Mouse (Mus musculus): ENCODE data around the gene Inpp5f. TPM values are rescaled to one million over a fixed set of nuclear protein-coding genes. Genes with fewer than 3 reads are reported as not detected.
"Not testable (repeated sequence)": the region's sequence is repeated elsewhere in the genome, so short reads cannot be mapped to it uniquely, and the experiment has no call there.

Inpp5f gene
- total RNA-seq, 2 experiments from 2014 or later, result 2.3 to 4.1 TPM

DNA sequence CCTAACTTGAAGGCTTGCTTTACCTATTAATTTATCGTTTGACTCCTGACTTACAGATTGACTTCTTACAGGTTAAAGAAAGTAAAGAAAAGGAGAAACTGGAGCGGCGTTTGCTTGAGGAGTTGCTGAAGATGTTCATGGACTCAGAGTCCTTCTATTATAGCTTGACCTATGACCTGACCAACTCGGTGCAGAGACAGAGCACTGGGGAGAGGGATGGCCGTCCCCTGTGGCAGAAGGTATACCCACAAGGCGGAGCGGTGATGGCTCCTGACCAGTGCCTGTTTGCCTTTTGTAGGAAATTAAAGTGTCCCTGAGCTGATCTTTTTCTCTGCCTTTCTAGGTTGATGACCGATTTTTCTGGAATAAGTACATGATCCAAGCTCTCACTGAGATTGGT lies 52.8 kb downstream of the Inpp5f start:
- no peak for DNase-seq

DNA sequence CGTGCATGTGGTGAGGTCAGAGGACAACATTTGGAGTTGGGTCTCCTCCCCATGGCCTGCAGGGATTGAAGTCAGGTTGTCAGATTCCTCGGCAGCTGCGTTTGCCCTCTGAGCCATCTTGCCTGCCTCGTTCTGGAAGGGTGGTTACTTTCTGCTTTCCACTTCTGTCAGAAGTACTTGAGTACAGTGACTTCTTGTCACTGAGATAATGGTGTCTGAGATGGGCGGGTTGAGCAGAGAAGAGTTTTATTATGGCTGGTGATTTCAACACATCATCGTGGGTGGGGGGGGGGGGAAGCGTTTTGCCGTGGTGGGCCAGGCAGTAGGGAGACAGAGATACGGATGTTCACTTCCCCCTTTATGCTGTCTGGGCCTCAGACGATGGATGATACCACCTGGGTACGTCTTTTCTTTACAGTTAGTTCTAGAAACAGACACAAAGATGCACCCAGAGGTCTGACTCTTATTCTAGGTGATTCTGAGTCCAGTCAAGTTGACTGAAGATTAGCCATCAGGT lies 53.8 kb downstream of the Inpp5f start:
- no peak for DNase-seq

DNA sequence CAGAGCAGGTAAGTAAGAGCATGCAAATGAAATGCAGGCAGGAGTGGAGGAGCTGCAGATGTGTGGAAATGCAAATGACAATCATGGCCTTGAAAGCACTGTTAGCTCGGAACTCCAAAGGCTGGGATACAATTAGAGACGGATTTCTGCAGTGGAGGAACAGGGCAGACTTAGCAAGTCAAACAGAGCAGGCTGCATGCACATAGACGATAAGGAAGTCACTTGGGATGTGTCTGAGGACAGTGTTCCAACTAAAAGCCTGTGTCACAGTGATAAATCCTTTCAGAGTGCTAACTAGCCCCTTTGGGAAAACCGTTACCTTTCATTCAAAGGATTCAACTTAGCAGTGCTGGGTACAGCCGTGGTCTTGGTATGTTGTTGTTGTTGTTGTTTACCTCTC lies 56.7 kb downstream of the Inpp5f start:
- no peak for DNase-seq

DNA sequence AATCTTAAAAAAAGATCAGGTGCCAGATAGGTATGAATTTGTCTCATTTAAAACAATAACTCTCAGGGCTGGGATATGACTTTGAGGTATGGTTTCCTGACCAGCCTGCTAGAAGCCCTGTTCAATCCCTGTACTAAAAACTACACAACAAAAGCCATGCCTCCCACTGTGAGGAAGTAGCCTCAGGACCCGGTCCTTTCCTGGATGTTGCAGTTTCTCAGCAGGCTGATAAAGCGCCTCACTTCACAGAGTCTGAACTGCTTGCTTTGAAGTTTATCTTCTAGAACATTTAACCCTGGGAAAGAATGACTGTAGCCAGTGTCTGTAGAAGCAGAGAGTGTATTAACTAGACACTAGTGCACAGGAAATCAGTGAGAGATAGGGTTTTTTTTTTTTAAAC lies 57.7 kb downstream of the Inpp5f start:
- no peak for DNase-seq

DNA sequence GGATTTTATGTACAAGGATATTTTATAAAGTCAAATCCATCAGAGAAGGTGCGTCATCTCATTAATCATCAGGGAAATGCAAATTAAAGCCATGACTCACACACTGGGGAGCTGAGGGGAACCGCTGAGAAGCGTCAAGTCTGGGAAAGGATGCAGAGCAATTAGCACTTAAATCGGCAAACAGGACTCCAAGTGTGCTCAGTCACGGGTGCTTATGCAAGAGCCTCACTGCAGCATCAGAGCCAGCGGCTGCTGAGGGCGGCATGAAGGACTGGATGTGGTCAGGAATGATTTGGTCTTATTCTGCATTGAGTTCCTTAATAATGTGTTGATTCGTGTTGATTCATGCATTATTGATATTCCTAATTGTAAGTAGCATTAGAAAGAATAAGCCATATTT lies 60.8 kb downstream of the Inpp5f start:
- DNase-seq, result no peak

DNA sequence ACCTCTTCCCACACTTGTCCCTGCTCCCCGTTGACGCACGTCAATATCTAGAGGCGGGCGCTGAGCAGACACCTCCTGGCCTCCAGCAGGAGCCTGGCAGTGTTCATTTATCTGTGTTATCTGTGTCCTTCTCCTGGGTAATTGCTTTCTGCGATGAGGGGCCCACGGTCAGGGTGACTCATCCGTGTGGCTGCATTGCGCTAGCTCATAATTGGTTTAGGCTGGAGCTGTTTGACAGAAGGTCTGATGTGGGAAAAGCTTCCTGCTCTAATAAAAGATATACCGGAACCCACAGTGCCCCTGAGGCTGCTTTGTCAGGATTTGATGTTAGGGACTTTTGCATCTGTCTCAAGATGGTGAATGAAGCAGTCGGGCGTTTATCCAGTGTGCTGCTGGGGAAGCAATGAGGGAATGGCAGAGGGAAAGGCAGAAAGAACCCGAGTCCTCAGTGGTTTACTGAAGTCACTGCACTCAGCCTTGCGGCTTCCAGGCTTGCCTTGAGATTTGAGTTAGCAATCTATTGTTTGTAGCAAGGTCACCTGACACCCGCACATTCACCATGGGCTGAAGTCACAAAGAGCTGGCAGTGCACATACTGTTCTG lies 61.4 kb downstream of the Inpp5f start:
- DNase-seq, result no peak

DNA sequence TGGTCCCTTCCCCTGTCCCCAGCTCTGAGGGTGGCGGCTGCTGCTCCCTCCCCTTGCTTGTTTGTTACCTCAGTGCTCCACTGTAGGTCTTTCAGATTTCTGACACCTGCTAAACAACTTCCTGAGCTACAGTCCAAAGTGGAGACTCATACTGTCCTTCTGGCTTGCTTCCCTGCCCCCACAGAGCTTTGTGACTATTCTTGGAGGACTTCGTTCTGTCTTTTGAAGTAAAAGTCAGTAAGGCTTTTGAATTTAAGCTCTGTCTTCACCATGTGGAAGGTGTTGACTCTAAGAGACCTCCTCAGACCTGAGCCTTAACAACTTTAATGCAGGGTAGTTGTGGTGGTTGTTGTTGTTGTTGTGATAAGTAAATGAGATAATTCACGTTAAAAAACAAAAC lies 67.4 kb downstream of the Inpp5f start:
- DNase-seq, result no peak

DNA sequence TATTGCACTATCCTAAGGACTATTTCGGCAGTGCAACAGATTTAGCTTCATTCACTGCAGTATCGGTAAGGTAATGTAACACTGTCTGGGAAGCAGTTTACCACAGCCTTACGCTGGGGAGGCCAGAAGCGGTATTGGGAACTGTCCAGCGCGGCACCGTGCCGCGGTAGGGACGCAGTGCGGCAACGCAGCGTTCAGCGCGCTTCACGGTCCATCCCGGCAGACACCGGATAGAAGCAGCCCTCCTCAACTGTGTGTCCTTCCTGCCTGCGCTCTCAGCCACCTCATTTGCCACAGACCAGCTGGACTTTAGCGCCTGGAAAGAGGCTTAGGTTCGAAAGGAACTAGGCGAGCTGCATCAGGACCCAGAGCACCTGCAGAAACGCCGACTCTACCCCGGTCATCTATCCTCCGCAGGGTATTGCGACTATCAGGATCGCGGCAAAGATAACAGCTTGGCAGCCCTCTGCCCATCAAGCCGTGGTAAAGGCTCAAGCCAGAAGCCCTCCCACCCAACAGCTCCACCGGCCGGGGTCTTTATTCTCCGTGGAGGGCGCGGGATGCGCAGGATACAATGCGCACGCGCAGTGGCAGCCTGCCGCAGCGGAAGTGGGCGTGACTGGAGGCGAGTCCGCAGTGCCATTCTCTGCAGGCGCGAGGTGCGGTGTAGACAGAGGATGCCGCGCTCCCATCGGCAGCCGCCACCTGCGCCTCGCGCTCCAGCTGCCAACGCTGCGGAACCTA lies 76.9 kb downstream of the Inpp5f start:
- peak; percentile 56 for DNase-seq

DNA sequence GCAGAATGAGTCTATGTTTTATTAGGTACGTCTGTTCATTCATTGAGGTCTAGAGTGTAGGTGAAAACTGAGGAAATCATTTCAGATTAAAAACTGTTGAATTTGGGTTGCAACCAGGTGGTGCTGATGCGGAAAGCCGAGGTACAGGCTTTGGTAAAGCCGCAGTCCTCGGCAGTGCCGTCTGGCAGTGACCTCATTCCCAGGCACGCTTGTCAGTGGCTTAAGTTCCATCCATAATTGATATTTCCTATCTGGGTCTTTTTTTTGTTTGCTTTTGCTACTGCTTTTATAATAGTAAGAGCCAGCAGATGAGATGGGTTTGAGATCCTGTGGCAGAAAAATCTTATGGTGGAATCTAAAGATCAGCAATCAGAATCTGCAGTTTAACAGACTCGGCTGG lies 78.2 kb downstream of the Inpp5f start:
- DNase-seq, result no peak

DNA sequence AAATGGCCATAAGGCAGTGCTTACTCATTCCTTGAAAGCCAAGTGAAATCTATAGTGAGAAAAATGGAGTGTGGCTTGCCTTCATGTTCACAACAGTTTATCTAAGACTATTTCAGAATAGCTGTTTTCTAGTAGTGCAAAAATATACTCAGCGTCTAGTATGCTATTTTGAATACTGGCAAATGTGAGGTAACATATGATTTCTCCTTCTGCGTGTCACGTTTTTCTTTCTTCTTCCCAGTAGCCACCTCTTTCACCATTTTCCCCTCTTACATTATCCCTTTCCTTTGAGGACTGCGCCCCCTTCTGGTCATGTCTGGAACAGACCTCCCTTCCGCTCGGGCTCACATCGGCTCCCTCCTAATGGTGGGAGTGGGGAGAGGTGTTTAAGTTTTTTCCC lies 78.9 kb downstream of the Inpp5f start:
- peak; percentile 43 for DNase-seq

DNA sequence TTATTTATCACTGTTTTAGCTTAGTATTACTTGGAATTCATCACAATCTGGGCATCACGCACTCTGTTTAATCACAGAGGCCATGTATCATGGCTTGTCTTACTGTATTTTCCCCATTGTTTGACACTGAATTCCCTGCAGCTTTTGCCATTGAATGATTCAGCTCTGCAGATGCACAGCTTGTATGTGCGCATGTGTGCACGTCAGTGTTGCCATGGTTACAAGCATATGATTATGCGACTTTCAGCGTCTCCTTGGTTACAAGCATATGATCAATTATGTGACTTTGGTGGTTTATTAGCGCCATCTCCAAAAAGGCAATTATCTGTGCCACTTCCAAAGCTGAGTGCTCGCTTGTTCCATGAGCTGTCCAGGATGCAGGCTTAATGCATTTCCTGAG lies 79.7 kb downstream of the Inpp5f start:
- DNase-seq, result no peak

DNA sequence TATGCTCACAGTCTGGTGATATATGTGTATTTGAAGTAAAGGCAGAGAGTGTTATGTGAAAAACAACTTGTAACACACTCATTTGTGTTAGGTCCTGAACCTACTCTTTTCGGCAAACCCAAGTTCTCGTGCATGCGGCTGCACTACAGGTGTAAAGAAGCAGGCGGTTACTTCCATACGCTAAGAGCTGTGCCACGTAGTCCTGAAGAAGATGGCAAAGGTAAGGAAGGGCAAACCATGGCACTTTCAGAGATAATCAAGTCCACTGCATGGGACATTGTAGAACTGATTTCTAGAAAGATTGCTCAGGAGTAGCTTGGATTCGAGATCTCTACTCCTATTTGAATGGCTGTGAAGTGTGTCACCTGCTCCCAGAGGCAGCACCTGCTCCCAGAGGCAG lies 81.0 kb downstream of the Inpp5f start:
- no peak for DNase-seq

DNA sequence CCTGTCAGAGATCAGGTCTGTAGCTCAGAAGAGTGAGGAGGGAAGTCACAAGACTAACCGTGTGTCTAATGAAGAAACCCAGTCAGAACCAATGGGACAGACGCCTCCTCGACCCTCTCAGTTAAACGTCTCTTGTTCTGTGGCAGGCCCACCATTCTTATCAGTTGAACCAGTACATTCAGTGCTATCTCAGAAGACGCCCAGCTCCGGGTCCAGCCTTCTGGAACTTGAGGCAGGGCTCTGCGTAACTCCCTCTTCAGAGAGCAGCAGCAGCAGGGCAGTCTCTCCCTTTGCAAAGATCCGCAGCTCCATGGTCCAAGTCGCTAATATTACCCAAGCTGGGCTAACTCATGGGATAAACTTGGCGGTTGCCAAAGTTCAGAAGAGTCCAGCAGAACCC lies 83.7 kb downstream of the Inpp5f start:
- no peak for DNase-seq

DNA sequence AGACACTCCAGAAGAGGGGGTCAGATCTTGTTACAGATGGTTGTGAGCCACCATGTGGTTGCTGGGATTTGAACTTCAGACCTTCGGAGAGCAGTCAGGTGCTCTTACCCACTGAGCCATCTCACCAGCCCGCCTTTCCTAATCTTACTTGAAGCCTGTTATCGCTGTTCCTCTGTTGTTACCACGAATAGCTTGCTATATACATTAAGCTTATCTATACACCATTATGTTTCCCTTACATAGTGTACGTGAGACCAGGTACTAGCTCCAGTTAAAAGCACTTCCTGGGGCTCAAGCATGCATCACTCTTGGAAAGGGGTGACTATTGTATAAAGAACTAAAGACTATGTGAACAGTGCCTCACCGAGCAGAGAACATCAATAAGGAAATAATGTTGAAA lies 88.8 kb downstream of the Inpp5f start:
- DNase-seq, result not testable (repeated sequence)

DNA sequence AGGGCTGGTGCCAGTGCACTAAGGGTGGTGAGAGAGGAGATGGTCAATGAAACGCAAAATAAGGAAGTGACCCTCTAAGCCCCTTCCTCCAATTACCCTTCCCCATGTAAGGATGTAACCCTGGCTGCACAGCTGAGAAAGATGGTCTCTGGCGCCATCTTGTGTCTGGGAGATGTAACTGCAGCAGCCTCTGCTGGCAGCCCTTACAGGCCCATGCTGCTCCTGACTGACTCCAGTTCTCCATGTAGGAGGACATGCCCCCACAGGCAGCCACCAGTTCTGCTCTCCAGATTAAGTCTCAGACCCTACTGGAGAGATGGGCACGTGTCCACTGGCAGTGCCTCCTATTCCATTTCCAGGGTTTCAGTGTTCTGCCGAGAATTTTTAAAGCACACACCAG lies 94.6 kb downstream of the Inpp5f start:
- DNase-seq, result peak; percentile 41

DNA sequence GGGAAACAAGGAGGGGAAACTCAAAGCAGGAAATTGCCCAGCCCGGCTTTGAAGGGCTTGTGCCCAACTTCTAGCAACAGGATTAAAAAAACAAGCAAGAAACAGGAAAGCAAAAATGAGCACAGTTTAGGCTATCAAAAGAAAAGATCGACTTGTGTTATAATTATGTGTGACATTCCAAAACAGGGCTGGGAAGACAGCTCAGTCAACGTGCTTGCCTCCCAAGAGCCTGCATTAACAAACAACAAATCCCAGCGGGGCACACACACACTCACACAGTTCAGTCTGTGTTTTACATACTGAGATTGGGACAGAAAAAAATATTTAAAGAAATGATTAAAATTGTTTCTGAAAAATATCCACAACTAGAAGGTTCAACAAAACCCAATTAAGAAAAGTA lies 106.9 kb downstream of the Inpp5f start:
- DNase-seq, result no peak

DNA sequence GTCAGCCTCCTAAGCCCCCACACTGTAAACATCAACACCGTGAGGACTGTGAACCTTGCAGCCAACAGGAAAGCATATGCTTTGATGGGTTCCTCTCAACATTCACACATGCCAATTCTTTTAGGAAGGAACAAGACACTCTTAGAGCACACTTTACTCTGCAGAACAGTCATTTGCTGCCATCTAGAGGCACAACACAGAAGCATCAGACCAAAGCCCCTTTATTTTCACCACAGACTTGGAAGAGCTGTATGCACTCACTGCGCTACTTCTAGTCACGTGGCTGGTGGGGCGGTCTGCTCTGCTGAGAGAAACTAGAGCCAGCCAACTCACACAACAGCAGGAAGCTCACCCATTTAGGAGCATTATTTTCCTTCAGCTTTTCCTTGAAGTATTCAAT lies 113.6 kb downstream of the Inpp5f start:
- DNase-seq, result peak; percentile 69

DNA sequence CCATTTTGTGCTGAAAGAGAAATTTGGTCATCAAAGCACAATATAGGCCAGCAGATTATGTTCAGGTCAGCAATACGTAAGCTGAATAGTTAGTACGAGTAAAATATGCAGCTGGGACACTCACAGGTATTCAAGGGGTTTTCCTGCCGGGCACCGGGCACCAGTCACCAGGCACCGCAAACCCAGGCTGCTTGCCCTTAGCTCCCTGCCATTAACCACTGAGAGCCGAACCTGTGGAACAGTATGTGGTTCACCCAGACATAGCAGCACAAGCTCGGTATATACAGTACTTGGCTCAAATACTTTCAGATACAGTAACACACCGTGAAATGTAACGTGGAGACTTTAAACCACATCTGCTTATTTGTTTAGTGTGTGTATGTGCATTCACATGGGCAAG lies 114.1 kb downstream of the Inpp5f start:
- DNase-seq, result no peak

DNA sequence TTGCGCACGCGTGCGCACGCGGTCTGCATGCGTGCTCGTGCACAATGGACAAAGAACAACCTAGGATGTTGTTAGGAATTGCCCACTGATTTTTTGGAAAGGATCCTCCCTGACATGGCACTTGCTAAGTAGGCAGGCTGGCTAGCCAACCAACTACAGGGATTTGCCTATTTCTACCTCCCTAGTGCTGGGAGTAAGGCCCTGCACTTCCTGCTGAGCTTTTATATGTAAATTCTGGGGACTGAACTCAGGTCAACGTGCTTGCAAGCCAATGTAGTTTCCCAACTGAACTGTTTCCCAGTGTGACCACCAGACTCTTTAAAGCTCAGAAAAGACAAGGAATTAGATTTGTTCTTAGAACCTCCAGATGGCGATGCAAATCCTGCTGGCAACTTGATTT lies 115.9 kb downstream of the Inpp5f start:
- no peak for DNase-seq

DNA sequence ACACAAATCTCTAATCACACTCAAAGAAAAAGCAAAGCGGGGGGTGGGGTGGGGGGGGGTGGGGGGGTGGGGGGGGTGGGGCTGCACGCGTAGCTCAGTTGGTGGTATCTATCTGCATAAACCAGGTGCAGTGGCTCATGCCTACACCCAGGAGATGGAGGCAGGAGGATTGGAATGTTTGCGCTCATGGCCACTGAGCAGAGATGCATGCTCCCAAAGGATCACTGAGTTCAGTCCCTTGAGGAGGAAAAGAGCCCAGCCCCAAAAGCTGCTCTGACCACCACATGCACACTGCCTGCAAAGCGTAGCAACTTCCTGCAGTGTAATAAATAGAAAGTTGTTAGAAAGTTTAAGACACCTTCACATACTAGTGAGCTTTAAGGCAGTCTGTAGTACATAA lies 116.6 kb downstream of the Inpp5f start:
- no peak for DNase-seq

DNA sequence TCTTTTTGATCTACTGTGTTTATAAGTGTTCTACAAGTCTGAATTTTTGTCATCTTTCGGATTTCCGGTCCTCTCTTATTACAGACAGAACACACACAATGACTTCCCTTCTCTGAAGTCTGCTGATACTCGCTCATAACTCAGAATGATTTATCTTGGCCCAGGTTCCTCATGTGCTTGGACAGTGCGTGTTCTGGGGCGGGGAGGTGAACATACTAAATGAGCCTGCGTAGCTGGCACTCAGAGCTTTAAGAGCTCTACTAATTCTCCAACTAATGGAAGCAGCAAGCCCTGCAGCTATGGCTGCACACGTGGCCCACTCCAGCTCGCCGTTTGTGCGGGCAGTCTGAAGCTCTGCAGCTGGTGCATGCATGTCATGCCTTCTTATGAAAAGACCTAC lies 117.6 kb downstream of the Inpp5f start:
- no peak for DNase-seq

DNA sequence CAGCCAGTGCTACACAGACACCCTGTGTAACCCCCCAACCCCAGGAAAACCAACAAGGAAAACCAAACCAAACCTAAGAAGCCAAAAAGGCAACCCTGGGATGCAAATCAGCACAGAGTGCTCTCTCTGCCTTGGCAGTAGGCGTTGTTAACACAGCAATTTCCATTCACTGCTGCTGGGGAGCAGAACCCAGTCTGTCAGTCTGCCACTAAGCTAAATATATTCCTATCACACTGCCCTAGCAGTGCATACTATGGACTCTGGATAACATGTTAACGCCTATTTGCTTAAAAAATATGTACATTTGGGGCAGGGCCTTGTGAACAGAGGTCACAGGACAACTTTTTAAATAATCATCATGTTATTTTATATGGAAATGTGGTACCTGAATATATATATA lies 120.5 kb downstream of the Inpp5f start:
- no peak for DNase-seq

DNA sequence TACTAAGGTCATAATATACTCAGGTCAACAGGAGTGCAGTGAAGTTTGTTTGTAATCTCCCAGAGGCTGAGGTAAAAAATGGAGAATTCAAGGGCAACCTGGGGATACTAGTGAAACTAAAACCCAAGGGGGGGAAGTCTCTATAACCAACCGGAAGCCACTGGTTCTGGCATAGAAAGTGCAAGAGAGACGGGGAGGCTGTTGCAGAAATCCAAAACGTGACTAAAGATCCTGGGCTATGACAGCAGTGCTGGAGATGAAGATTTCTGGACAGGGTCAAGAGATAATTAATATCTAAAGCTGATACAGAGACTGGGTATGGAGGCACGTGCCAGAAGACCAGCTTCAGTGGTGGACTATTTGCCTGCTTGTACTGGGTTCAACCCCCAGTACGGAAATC lies 126.9 kb downstream of the Inpp5f start:
- DNase-seq, result no peak

DNA sequence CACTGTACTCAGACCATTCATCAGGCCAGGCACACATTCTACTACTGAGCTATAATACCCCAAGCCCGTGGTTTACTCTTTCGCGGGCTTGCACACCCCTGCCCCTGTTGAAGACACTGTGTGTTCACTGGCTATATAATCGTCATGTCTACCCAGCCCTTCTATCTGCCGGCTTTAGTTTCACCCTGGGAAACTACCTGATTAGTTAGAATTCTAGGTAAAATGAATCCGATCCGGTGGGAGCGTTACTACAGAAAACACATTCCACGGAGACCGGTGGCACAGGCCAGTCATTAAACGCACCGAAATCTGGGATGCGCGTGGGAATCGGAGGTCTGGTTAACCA lies 128.0 kb downstream of the Inpp5f start:
- DNase-seq, result no peak

Measured in gastrocnemius, postnatal 25 days (tissue).